Comparison of ENCODE assay signal across 17 mouse cellular contexts in genomic region chr3:132343625-132344024, GRCm38 (mm10).
"Had no signal": no experiment of that assay in that cellular context is flagged by ENCODE, and none has a peak within 500 bp of the region (broad histone marks: within the 10 kb centered on the region; RNA-seq: fewer than 3 reads in every experiment).

No protein-coding gene starts in this region.

- DNase-seq: kidney, adult 8-10 months; kidney, postnatal 25 days; liver; liver, embryonic 13.5 days; liver, postnatal 0 days; lung, postnatal 14 days; retina, postnatal 1 day; right cerebral cortex, postnatal 4 days; spleen, adult 18-20 months; thymus, postnatal 4 days had no signal

- H3K4me1 ChIP-seq: liver, embryonic 13.5 days; lung, embryonic 15.5 days; megakaryocyte, embryonic 14.5 days; midbrain, embryonic 15.5 days; neural tube, embryonic 13.5 days had no signal

- H3K36me3 ChIP-seq: liver, embryonic 13.5 days; lung, embryonic 15.5 days; midbrain, embryonic 15.5 days; neural tube, embryonic 13.5 days had no signal

- H3K9me3 ChIP-seq: liver, embryonic 13.5 days; lung, embryonic 15.5 days; megakaryocyte, embryonic 14.5 days; midbrain, embryonic 15.5 days; neural tube, embryonic 13.5 days had no signal

- ATAC-seq: liver, postnatal 0 days; midbrain, embryonic 15.5 days had no signal

- H3K4me3 ChIP-seq: left cerebral cortex, adult 2 months; liver, embryonic 13.5 days; lung, embryonic 15.5 days; megakaryocyte, embryonic 14.5 days; midbrain, embryonic 15.5 days; neural tube, embryonic 13.5 days had no signal

- H3K27me3 ChIP-seq: liver, embryonic 13.5 days; lung, embryonic 15.5 days; megakaryocyte, embryonic 14.5 days; midbrain, embryonic 15.5 days; neural tube, embryonic 13.5 days had no signal

- H3K27ac ChIP-seq: left cerebral cortex, adult 2 months; liver, embryonic 13.5 days; lung, embryonic 15.5 days; macrophage; midbrain, embryonic 15.5 days; neural tube, embryonic 13.5 days had no signal

- H3K9ac ChIP-seq: liver, embryonic 13.5 days; liver, postnatal 0 days; lung, embryonic 15.5 days; midbrain, embryonic 15.5 days; neural tube, embryonic 13.5 days had no signal

- H3K4me2 ChIP-seq: liver, embryonic 13.5 days; lung, embryonic 15.5 days; midbrain, embryonic 11.5 days; midbrain, embryonic 15.5 days; neural tube, embryonic 13.5 days had no signal
